Mouse (Mus musculus) hindlimb bud, embryonic 11.5 days (tissue): ENCODE measurements around the gene Trappc6a.

Experiments used
- DNase-seq: peaks from one replicate; pipeline ENCODE4 v3.0.0-alpha.2; 2012; ENCODE audit warnings: low read depth, low spot score; ENCODE audit errors: extremely low spot score

Gene Trappc6a

GRCm38 (mm10) chr7:19508150-19508923 lies at the start of gene Trappc6a, which contains the start of gene Bloc1s3:
TSS of gene Trappc6a (plus strand) at chr7:19508395.
TSS of gene Bloc1s3 (minus strand) at chr7:19508367.
- peak; percentile 96 for DNase-seq

DNA sequence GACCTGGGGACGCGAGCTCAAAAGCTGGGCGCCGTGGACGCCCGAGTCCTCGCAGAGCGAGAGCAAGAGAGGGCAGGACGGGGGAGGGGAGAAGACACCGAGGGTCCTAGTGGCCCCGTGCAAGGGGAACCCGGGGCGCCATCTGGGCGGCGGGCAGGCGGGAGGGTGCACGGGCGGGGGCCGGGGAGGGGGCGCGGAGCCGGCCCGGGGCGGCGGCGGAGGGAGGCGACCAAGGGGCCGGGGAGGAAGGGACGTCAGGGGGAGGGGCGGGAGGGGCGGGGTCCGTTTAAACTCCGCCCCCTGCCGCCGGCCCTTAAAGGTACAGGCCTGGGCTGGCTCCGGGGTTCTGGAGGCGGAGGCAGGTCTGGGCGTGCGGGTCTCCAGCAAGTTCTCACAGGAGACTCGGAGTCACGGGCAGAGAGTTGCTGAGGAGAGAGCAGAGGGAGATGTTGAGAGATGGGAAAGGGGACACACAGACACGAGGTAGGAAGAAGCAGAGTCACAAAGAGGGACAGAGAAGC lies 49.5 kb upstream of the Trappc6a start, which contains the start of gene Mark4:
TSS of gene Mark4 (minus strand) at position 231 of the 521 bp plus-strand sequence.
- no peak for DNase-seq

- no peak for DNase-seq
Observed at GRCm38 (mm10) chr7:19459144-19459870, 48.9 kb upstream of the Trappc6a start.

DNA sequence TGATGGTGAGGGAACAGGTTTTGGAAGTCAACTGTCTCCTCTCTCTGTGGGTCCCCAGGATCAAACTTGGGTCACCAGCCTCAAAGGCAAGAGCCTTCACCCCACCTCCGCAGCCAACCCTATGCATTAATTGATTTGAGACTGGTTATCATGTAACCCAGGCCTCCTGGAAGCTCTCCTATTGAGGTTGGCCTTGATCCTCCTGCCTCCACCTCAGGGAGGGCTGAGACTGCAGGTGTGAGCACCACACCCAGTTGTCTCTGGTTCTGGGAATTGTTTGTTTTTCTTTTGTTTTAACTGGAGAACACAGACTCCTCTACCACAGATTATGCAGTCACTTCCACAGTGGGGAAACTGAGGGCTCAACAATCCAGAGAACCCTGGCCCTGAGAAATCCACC lies 47.7 kb upstream of the Trappc6a start:
- DNase-seq: no peak

DNA sequence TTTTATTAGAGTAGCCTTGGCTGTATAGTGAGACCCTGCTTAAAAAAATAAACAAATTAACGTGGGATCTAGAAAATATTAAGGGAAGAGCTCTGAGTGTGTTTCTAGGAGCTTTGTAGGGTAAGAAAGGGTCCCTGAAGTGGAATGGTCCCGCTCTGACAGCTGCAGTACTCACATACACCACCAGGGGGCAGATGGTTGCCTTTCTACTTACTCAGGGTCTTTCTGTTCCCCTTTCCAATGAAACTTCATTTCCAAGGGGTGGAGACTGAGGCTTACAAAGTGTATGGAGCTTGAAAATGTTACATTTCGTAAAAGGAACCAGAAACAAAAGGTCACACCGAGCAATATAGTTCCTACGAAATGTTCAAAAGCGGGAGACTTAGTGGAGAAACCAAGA lies 46.7 kb upstream of the Trappc6a start:
- no peak for DNase-seq

DNA sequence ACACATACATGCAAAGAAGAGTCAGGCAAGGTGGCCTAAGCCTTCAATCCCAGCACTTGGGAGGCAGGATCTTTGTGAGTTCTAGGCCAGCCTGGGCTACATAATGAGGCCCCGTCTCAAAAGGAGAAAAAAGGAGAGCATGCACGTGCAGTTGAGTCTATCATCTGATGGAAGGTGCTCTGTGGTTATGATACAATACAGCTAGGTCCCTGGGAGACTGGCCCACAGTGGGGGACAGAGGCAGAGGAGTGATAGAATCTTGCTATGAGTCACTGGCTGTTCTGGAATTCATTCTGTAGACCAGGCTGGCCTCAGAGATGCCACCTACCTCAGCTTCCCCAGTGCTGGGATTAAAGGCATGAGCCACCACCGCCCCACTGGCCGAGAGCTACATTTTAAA lies 45.8 kb upstream of the Trappc6a start:
- DNase-seq: no peak

DNA sequence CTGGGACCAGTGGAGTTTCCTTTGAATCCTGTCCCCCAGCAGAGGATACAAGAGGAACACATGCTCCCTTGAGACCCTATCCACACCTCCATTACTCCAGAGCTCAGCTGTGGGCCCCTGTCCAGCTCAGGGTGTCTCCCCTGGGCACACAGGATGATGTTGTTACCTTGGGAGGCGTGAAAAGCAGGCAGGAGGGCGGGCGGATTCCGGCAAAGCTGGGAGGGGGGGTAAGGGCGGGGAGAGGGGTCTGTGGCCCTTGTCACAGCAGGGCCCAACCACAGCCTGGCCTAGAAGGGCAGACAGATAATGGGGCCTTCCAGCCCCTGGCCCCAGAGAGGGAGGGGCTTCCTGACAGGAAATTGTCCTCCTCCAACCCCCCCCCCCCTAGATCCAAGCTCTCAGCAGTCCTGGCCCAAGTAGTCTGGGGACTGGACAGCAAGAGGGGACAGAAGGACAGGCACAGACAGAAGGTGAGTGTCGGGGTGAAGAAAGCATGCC lies 45.3 kb upstream of the Trappc6a start, which contains the start of gene Exoc3l2:
TSS of gene Exoc3l2 (plus strand) at position 448 of the 498 bp plus-strand sequence.
- no peak for DNase-seq

- no peak for DNase-seq
Observed at GRCm38 (mm10) chr7:19464367-19465307, 43.6 kb upstream of the Trappc6a start.

GRCm38 (mm10) chr7:19466602-19467145 lies 41.5 kb upstream of the Trappc6a start:
- no peak for DNase-seq

DNA sequence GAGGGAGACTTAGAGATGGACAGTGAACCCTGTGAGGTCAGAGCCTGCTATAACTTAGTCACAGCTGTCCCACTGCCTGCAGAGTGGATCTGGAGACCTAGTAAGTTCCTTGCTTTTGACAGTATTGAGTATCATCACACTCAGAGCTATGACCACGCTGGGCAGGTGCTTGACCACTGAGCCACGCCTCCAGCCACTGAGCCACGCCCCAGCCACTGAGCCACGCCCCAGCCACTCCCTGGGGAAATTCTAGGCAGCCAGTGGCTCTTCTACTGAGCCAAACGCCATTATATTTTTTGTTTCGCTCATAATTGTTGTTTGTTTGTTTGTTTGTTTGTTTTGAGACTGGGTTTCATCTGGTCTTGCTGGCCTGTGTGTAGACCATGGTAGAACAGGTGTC lies 40.6 kb upstream of the Trappc6a start:
- DNase-seq: no peak

- DNase-seq: no peak
Observed at GRCm38 (mm10) chr7:19468279-19468678, 39.9 kb upstream of the Trappc6a start.

DNA sequence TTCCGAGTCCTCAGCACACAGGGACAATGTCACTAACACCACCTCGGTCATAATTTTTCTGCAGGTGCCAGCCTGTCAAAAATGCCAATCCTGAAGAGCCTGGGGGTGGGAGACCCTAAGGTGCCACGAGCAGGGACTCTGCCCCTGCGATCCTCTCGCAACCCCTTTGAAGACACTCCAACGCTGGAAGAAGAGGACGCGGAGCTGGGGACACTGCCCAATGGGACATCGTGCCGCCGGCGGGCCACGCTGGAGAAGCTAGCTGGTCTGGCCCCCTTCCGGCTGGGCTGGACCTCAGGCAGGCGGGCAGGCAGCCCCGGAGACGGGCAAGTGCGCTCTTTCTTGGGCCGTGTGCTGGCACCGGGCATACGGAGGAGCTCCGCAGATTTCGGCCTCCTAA lies 38.8 kb upstream of the Trappc6a start:
- no peak for DNase-seq

DNA sequence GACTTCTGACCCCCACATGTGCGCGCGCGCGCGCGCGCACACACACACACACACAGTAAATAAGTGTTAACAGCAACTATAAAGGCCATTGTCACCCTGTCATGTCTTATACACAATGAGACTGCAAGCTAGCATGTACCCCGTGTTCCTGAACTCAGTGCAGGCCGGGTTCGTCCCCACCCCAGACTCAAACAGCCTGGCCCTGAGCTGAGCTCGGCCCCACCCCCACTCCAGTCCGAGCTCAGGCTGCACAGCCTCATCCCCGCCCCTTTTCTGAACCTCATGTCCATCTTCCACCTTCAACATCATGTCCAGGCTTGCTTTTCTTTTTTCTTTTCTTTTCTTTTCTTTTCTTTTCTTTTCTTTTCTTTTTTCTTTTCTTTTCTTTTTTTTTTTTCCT lies 37.9 kb upstream of the Trappc6a start:
- DNase-seq: no peak

DNA sequence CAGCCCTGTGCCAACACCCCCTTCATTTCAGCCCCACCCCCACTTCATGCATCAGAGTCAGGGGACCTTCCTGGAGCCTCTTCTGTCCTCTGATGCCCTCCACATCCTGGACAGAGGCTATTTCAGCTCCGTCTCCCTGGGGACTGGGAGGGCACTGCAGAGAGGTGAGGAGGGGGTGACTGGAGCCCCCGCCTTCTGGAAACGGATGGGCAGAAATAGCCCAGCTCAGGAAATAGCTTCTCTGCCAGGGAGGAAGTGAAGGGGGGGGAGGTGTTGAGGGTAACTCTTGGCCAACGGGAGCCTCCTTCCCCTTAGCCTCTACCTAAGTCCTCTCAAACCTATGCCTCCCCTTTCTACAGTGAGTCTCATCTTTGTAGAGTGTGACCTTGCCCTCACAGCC lies 35.8 kb upstream of the Trappc6a start:
- no peak for DNase-seq

DNA sequence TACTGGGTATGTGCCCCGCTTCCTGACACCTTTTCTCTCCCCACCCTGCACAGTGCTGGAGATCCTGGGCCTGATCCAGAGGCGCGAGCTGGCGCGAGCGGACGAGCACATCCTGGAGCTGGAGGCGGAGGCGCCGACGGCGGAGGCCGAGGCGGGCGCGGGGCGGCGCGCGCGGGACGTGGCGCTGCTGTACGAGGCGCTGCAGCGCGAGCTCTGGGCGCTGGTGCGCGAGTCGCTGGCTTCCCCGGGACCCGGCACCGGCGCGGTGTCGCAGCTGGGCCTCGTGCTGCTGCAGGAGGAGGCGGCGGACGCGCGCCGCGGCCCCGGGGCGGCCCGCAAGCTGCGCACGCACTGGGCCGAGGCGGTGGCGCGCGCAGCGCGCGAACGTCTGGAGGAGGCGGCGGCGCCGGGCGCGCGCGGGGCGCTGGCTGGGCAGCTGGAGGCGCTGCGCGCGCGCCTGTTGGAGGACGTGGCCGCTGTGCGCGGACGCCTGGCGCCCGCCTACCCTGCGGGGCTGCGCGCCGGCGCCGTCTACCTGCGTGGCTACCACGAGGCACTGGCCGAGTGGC lies 34.2 kb upstream of the Trappc6a start:
- no peak for DNase-seq

DNA sequence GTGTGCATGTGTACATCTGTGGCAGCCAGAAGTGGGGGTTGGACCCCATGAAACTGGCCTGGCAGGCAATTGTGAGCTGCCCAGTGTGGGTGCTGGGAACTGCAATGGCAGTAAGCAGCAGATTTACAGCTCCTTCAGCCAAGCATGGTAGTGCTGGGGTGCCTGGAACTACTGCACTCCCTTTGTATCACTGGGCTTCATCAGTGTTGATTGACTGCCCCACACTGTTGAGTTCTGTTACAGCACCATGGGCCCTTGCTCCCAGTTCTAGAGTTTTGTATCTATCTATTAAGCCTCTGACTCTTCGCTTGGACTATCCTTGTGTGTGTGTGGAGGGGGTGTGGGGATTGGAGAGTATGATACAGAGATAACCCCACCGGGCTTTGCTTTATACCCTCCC lies 31.1 kb upstream of the Trappc6a start:
- no peak for DNase-seq

GRCm38 (mm10) chr7:19477624-19478384 lies 30.4 kb upstream of the Trappc6a start:
- DNase-seq: no peak

- DNase-seq: no peak
Observed at GRCm38 (mm10) chr7:19483281-19483680, 24.9 kb upstream of the Trappc6a start.

DNA sequence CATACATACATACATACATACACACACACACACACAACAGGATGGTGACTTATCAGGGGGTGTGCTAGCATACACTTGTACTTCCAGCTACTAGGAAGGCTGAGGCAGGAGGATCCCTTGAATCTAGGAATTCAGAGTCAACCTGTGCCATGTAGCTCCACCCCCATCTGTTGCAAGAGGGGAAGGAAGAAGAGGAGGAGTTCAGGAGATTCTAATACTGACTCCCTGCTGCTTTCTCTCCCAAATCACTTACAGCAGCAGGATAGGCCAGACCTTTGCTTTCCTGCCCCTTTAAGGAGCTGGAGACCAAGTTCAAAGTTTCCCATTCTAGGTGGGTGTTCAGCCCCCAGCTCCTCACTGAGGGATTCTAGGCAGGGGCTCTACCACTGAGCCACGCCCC lies 22.7 kb upstream of the Trappc6a start:
- no peak for DNase-seq
